Mouse (Mus musculus) gastrocnemius, postnatal 14 days (tissue): ENCODE results near the gene Fzd2. TPM values are rescaled to one million over a fixed set of nuclear protein-coding genes. Genes with fewer than 3 reads are reported as not detected.

Experiments
- DNase-seq: peaks from one replicate; pipeline ENCODE4 v3.0.0; 2021; ENCODE audit warnings: mixed read lengths
- intact Hi-C: fragments of 180-260 bp; cut with DNase I; formaldehyde crosslinking; loops from one replicate; pipeline ENCODE4 v1.15.1; 2025; ENCODE audit warnings: low total_unique reads
- total RNA-seq, 2 experiments: library from RNA; stranded (reverse); gene quantifications; 2 replicates each; pipeline ENCODE4 v1.2.3; 2021

The Fzd2 gene
- total RNA-seq, 2 experiments from 2014 or later, result 3.6 to 7.3 TPM

DNA sequence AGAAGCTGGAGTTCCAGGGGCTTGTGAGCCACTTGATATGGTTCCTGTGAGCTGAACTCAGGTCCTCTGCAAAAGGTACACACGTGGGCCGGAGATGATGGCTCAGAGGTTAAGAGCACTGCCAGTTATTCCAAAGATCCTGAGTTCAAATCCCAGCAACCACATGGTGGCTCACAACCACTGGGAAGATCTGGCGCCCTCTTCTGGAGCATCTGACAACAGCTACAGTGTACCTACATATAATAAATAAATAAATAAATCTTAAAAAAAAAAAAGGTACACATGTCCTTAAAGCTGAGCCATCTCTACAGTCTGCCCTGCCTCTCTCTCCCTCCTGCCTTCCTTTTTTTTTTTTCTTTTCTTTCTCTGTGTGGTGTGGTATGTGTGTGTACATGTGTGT lies 48.6 kb downstream of the Fzd2 start:
- no peak for DNase-seq
- intact Hi-C loops, result loop anchor here (5.0 to 10.0 kb wide), 2 partner anchors 76 to 168 kb away; partner anchors contain the start of gene Gm11627

DNA sequence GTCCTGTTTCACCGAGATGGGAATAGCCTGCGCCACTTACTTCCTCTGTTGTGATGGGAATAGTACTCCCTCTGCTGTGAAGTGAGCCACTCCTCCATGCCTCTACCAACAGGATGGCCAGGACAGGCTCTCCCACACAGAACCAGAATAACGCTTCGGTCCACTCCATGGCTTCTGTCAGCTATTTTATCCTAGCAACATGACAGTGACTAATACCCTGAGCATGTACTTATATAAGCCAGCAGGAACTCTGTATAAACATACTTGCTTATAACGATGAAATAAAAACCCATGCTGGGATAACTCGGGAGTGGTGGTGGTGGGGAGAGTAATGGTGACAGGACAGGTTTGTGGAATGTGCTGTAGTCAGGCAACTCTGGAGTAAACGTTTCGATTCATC lies 51.7 kb downstream of the Fzd2 start:
- intact Hi-C loops, result loop anchor here (10.0 kb wide), 1 partner anchor 171 kb away; no protein-coding TSS in a partner anchor
- DNase-seq, result no peak

- intact Hi-C loops, result loop anchor here (10.0 kb wide), 1 partner anchor 172 kb away; no protein-coding TSS in a partner anchor
- no peak for DNase-seq
Observed at GRCm38 (mm10) chr11:102656326-102656926, 52.2 kb downstream of the Fzd2 start.

DNA sequence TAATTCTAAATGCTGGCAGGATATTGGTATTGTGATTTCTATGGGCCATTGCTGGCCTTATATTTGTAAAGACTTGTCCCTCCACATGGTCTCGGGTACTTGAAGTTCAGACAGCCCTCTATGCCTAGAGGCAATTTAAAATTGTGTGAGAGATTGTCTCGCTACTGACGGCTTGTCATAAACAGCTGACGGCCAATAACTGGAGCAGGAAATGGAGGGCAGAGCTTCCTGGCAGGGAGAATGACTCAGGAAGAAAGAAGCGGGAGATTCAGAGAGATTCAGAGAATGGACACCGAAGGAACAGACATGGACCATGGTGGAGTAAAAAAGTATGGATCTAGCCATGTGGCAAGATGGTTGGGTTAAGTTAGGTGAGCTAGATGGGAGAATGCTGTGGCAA lies 52.7 kb downstream of the Fzd2 start:
- intact Hi-C loops, result loop anchor here (10.0 kb wide), 1 partner anchor 172 kb away; no protein-coding TSS in a partner anchor
- no peak for DNase-seq

Other genes starting within 250 kb of the Fzd2 start
- 1 to 10 TPM in 1 of 2 experiments, under 1 TPM in 1; 0.59 to 1.5 TPM for gene Slc4a1, start 238.2 kb upstream of the Fzd2 start, total RNA-seq
- under 1 TPM; 0.66 to 0.90 TPM for gene Rundc3a, start 211.0 kb upstream of the Fzd2 start, total RNA-seq
- gene Slc25a39, start 196.4 kb upstream of the Fzd2 start, total RNA-seq, result 10 to 100 TPM; 46.6 to 48.9 TPM
- 10 to 100 TPM; 57.2 to 63.7 TPM for gene Grn, start 174.1 kb upstream of the Fzd2 start, total RNA-seq
- 1 to 10 TPM; 6.2 to 7.3 TPM for gene Fam171a2, start 156.7 kb upstream of the Fzd2 start, total RNA-seq
- gene Itga2b, start 134.3 kb upstream of the Fzd2 start, total RNA-seq, result 1 to 10 TPM; 1.6 to 2.5 TPM
- gene Gpatch8, start 48.0 kb upstream of the Fzd2 start, total RNA-seq, result 10 to 100 TPM; 21.1 to 27.7 TPM
- under 1 TPM; 0.38 to 0.66 TPM for gene Gm11627, start 24.9 kb upstream of the Fzd2 start, total RNA-seq
- gene Meioc, start 59.3 kb downstream of the Fzd2 start, total RNA-seq, result not detected
- 10 to 100 TPM; 80.4 to 84.6 TPM for gene Ccdc43, start 93.4 kb downstream of the Fzd2 start, total RNA-seq
- gene Adam11, start 157.0 kb downstream of the Fzd2 start, total RNA-seq, result 1 to 10 TPM in 1 of 2 experiments, under 1 TPM in 1; 0.84 to 1.4 TPM
- 10 to 100 TPM; 15.2 to 17.9 TPM for gene Gjc1, start 215.3 kb downstream of the Fzd2 start, total RNA-seq
- 1 to 10 TPM; 4.8 to 8.3 TPM for gene Higd1b, start 231.5 kb downstream of the Fzd2 start, total RNA-seq